Mouse (Mus musculus) heart, postnatal 0 days (tissue): ENCODE data around the gene Hpdl.

Experiments
- CTCF ChIP-seq: IDR thresholded peaks from 2 replicates; pipeline ENCODE4 v1.5.1; 2016; ENCODE audit warnings: antibody characterized with exemption, control low read depth, low read depth
- EP300 ChIP-seq: IDR thresholded peaks from 2 replicates; pipeline ENCODE4 v1.6.1; 2016; ENCODE audit warnings: antibody characterized with exemption, low read depth

GRCm38 (mm10) chr4:116817486-116817885, 4.0 kb downstream of the Hpdl start:
- TF ChIP-seq CTCF (no peak), EP300 (no peak)
